Mouse (Mus musculus) limb, embryonic 11.5 days (tissue): ENCODE data around the gene 1700028K03Rik. TPM values are rescaled to one million over a fixed set of nuclear protein-coding genes. Genes with fewer than 3 reads are reported as not detected.
A peak's percentile ranks its signal among the peaks of the same experiment; 100 is the strongest.

Experiments
- ATAC-seq: fragments of 200-750 bp; cut with Nextera tagmentation; 2 replicates; pipeline ENCODE4 v1.8.0; 2017; ENCODE audit warnings: low read depth; ENCODE audit not compliant: insufficient number of reproducible peaks, low FRiP score, low TSS enrichment
- DNase-seq: peaks from one replicate; pipeline ENCODE4 v3.0.0-alpha.2; 2015; ENCODE audit warnings: low spot score
- H3K27ac ChIP-seq: fragments of 300-500 bp; sonication (generic); replicated peaks from 2 replicates; pipeline ENCODE4 v1.5.1; 2014; ENCODE audit warnings: low read depth, mild to moderate bottlenecking, low read length
- H3K27me3 ChIP-seq: fragments of 300-500 bp; sonication (generic); 2 replicates; pipeline ENCODE4 v1.6.1; 2014; ENCODE audit warnings: mild to moderate bottlenecking, low read length, mixed read lengths; ENCODE audit not compliant: control insufficient read depth, insufficient read depth
- H3K36me3 ChIP-seq: fragments of 300-500 bp; sonication (generic); 2 replicates; pipeline ENCODE4 v1.6.1; 2014; ENCODE audit warnings: mild to moderate bottlenecking, low read length, moderate library complexity, mixed read lengths; ENCODE audit not compliant: control insufficient read depth, insufficient read depth
- H3K4me1 ChIP-seq: fragments of 300-500 bp; sonication (generic); 2 replicates; pipeline ENCODE4 v1.6.1; 2014; ENCODE audit warnings: low read length, mixed read lengths; ENCODE audit not compliant: control insufficient read depth, insufficient read depth
- H3K4me2 ChIP-seq: fragments of 300-500 bp; sonication (generic); 2 replicates; pipeline ENCODE4 v1.6.1; 2014; ENCODE audit warnings: low read depth, mild to moderate bottlenecking, moderate library complexity; ENCODE audit not compliant: severe bottlenecking
- H3K4me3 ChIP-seq: fragments of 300-500 bp; sonication (generic); 2 replicates; pipeline ENCODE4 v1.5.1; 2014; ENCODE audit warnings: low read depth, low read length
- H3K9ac ChIP-seq: fragments of 300-500 bp; sonication (generic); 2 replicates; pipeline ENCODE4 v1.6.1; 2014; ENCODE audit warnings: mild to moderate bottlenecking, low read length
- H3K9me3 ChIP-seq: fragments of 300-500 bp; sonication (generic); 2 replicates; pipeline ENCODE4 v1.6.1; 2016; ENCODE audit warnings: low read length; ENCODE audit not compliant: control insufficient read depth
- WGBS: fragments of 180-500 bp; shearing (Covaris S2); extraction: QIAGEN DNeasy Blood & Tissue Kit; methylation state at CpG from one replicate; pipeline ENCODE4 v1.1.7; 2014; 5-methylcytosine and 5-hydroxymethylcytosine counted together
- polyA plus RNA-seq: library from polyadenylated mRNA; unstranded; fragments of >200 nt; fragmentation: Nextera tagmentation; extraction: Ambion mirVana; gene quantifications from 2 replicates; pipeline ENCODE4 v1.2.1, GENCODE M21; 2014

The 1700028K03Rik gene
- polyA plus RNA-seq, 1 experiment from 2014 or later = 0.09 TPM

- no peak for ATAC-seq
- H3K9me3 ChIP-seq = no peaks in the 10 kb centered on the region
- H3K4me3 ChIP-seq = no peak overlapping the region
- H3K27me3 ChIP-seq = no peaks in the 10 kb centered on the region
- WGBS = 92% methylated on average over 5 of the region's 5 CpGs
- H3K27ac ChIP-seq = no peak overlapping the region
- H3K4me1 ChIP-seq = 0 out of 2 replicates have a peak, but pooled peaks cover 2% of the 10 kb centered on the region
- no peak for DNase-seq
- H3K36me3 ChIP-seq = no peaks in the 10 kb centered on the region
- H3K9ac ChIP-seq = no peak overlapping the region
- no peak overlapping the region for H3K4me2 ChIP-seq
These were observed 34.5 kb upstream of the 1700028K03Rik start for GRCm38 (mm10) chr5:107499891-107500535.

GRCm38 (mm10) chr5:107500741-107501140, 33.8 kb upstream of the 1700028K03Rik start:
- H3K9ac ChIP-seq = no peak overlapping the region
- H3K27me3 ChIP-seq = no peaks in the 10 kb centered on the region
- H3K9me3 ChIP-seq = no peaks in the 10 kb centered on the region
- no peak for ATAC-seq
- H3K36me3 ChIP-seq = no peaks in the 10 kb centered on the region
- WGBS = 91% methylated on average over 1 of the region's 1 CpGs
- no peak overlapping the region for H3K4me3 ChIP-seq
- H3K4me1 ChIP-seq = 0 out of 2 replicates have a peak, but pooled peaks cover 2% of the 10 kb centered on the region
- DNase-seq = no peak
- H3K4me2 ChIP-seq = no peak overlapping the region
- no peak overlapping the region for H3K27ac ChIP-seq

- H3K9me3 ChIP-seq = no peaks in the 10 kb centered on the region
- ATAC-seq = no peak
These were observed 27.2 kb upstream of the 1700028K03Rik start, which contains the start of gene Gm42669 for GRCm38 (mm10) chr5:107507321-107507720. Gene Gm42669, plus strand, starts transcription at chr5:107507621.

GRCm38 (mm10) chr5:107510503-107510902, 24.0 kb upstream of the 1700028K03Rik start:
- WGBS = 88% methylated on average over 10 of the region's 10 CpGs
- H3K9ac ChIP-seq = no peak overlapping the region
- H3K36me3 ChIP-seq = no peaks in the 10 kb centered on the region; the same call in 1 of the 2 replicates
- no peaks in the 10 kb centered on the region for H3K27me3 ChIP-seq
- DNase-seq (no peak), ATAC-seq (no peak)
- H3K4me1 ChIP-seq = no peaks in the 10 kb centered on the region
- H3K9me3 ChIP-seq = no peaks in the 10 kb centered on the region
- H3K27ac ChIP-seq = no peak overlapping the region
- no peak overlapping the region for H3K4me2 ChIP-seq
- H3K4me3 ChIP-seq = no peak overlapping the region

More at GRCm38 (mm10) chr5:107507321-107507720, 27.2 kb upstream of the 1700028K03Rik start, which contains the start of gene Gm42669:
- no peak within 1 kb of the TSS for H3K9ac ChIP-seq
- DNase-seq = no peak
- no peaks in the 10 kb centered on the region for H3K4me1 ChIP-seq
- H3K27ac ChIP-seq = no peak within 1 kb of the TSS
- H3K4me2 ChIP-seq = no peak within 1 kb of the TSS
- H3K27me3 ChIP-seq = no peaks in the 10 kb centered on the region
- WGBS = 75% methylated on average over 4 of the region's 4 CpGs
- H3K36me3 ChIP-seq = no peaks in the 10 kb centered on the region; the same call in 1 of the 2 replicates
- no peak within 1 kb of the TSS for H3K4me3 ChIP-seq

- Histone ChIP-seq H3K4me2 (no peak overlapping the region), H3K4me1 (no peaks in the 10 kb centered on the region), H3K9me3 (no peaks in the 10 kb centered on the region), H3K27ac (no peak overlapping the region), H3K4me3 (no peak overlapping the region), H3K27me3 (no peaks in the 10 kb centered on the region), H3K9ac (no peak overlapping the region), H3K36me3 (no peaks in the 10 kb centered on the region; the same call in 1 of the 2 replicates)
- DNase-seq = no peak
- 59% methylated on average over 2 of the region's 2 CpGs for WGBS
- no peak for ATAC-seq
These were observed 23.2 kb upstream of the 1700028K03Rik start for GRCm38 (mm10) chr5:107511326-107511725.

- ATAC-seq = no peak
- Histone ChIP-seq H3K4me2 (no peak overlapping the region), H3K36me3 (no peaks in the 10 kb centered on the region), H3K9me3 (no peaks in the 10 kb centered on the region), H3K9ac (no peak overlapping the region), H3K27ac (no peak overlapping the region), H3K4me3 (no peak overlapping the region), H3K4me1 (no peaks in the 10 kb centered on the region), H3K27me3 (no peaks in the 10 kb centered on the region)
- 54% methylated on average over 7 of the region's 7 CpGs for WGBS
- DNase-seq = peak; percentile 72
These were observed 20.9 kb upstream of the 1700028K03Rik start for GRCm38 (mm10) chr5:107513583-107513982.

- H3K27me3 ChIP-seq = no peaks in the 10 kb centered on the region
- H3K4me1 ChIP-seq = no peaks in the 10 kb centered on the region
- H3K4me2 ChIP-seq = no peak overlapping the region
- no peak for DNase-seq
- no peaks in the 10 kb centered on the region for H3K36me3 ChIP-seq
- WGBS = 100% methylated on average over 3 of the region's 3 CpGs
- no peak overlapping the region for H3K4me3 ChIP-seq
- H3K9ac ChIP-seq = no peak overlapping the region
- H3K9me3 ChIP-seq = no peaks in the 10 kb centered on the region
- no peak for ATAC-seq
- H3K27ac ChIP-seq = no peak overlapping the region
These were observed 19.1 kb upstream of the 1700028K03Rik start for GRCm38 (mm10) chr5:107515453-107515852.

- no peaks in the 10 kb centered on the region for H3K27me3 ChIP-seq
- H3K27ac ChIP-seq = no peak overlapping the region
- 93% methylated on average over 1 of the region's 1 CpGs for WGBS
- no peak overlapping the region for H3K4me2 ChIP-seq
- H3K4me1 ChIP-seq = no peaks in the 10 kb centered on the region
- H3K4me3 ChIP-seq = no peak overlapping the region
- H3K9ac ChIP-seq = no peak overlapping the region
- no peaks in the 10 kb centered on the region for H3K36me3 ChIP-seq
- ATAC-seq = no peak
- no peaks in the 10 kb centered on the region for H3K9me3 ChIP-seq
- no peak for DNase-seq
These were observed 18.4 kb upstream of the 1700028K03Rik start for GRCm38 (mm10) chr5:107516087-107516486.
